Mouse (Mus musculus) lung, embryonic 14.5 days (tissue): ENCODE results near the gene Cstf1. TPM values are rescaled to one million over a fixed set of nuclear protein-coding genes. Genes with fewer than 3 reads are reported as not detected.

Source experiments
- ATAC-seq: fragments of 200-750 bp; cut with Nextera tagmentation; 2 replicates; pipeline ENCODE4 v1.8.0; 2017; ENCODE audit warnings: mild to moderate bottlenecking, moderate TSS enrichment, moderate library complexity; ENCODE audit not compliant: insufficient read depth
- DNase-seq: peaks from one replicate; pipeline ENCODE4 v3.0.0-alpha.2; 2015
- H3K27ac ChIP-seq: fragments of 300-500 bp; sonication (generic); 2 replicates; pipeline ENCODE4 v1.5.1; 2014; ENCODE audit warnings: low read depth, mild to moderate bottlenecking, moderate library complexity
- H3K27me3 ChIP-seq: fragments of 300-500 bp; sonication (generic); 2 replicates; pipeline ENCODE4 v1.6.1; 2014; ENCODE audit warnings: low read length, control low read depth; ENCODE audit not compliant: insufficient read depth
- H3K36me3 ChIP-seq: fragments of 300-500 bp; sonication (generic); 2 replicates; pipeline ENCODE4 v1.6.1; 2014; ENCODE audit warnings: control low read depth; ENCODE audit not compliant: insufficient read depth
- H3K4me1 ChIP-seq: fragments of 300-500 bp; sonication (generic); 2 replicates; pipeline ENCODE4 v1.6.1; 2014; ENCODE audit warnings: antibody characterized with exemption, control low read depth; ENCODE audit not compliant: insufficient read depth
- H3K4me2 ChIP-seq: fragments of 300-500 bp; sonication (generic); 2 replicates; pipeline ENCODE4 v1.6.1; 2014; ENCODE audit warnings: mild to moderate bottlenecking
- H3K4me3 ChIP-seq: fragments of 300-500 bp; sonication (generic); 2 replicates; pipeline ENCODE4 v1.5.1; 2014; ENCODE audit warnings: low read depth, low read length
- H3K9ac ChIP-seq: fragments of 300-500 bp; sonication (generic); 2 replicates; pipeline ENCODE4 v1.6.1; 2014
- H3K9me3 ChIP-seq: fragments of 300-500 bp; sonication (generic); 2 replicates; pipeline ENCODE4 v1.6.1; 2016; ENCODE audit warnings: low read depth, low read length, control low read depth
- CTCF ChIP-seq: IDR thresholded peaks from 2 replicates; pipeline ENCODE4 v1.5.1; 2016; ENCODE audit warnings: antibody characterized with exemption, low read depth
- WGBS: fragments of 180-500 bp; shearing (Covaris S2); extraction: QIAGEN DNeasy Blood & Tissue Kit; methylation state at CpG from one replicate; pipeline ENCODE4 v1.1.7; 2014; 5-methylcytosine and 5-hydroxymethylcytosine counted together
- polyA plus RNA-seq: library from polyadenylated mRNA; unstranded; fragments of >200 nt; fragmentation: Nextera tagmentation; extraction: Ambion mirVana; gene quantifications from 2 replicates; pipeline ENCODE4 v1.2.1, GENCODE M21; 2014

The Cstf1 gene
- polyA plus RNA-seq, 1 experiment from 2014 or later, result 53.9 TPM

- Histone ChIP-seq H3K36me3 (no peaks in the 10 kb centered on the region), H3K9ac (no peak overlapping the region), H3K9me3 (no peaks in the 10 kb centered on the region), H3K4me3 (no peak overlapping the region), H3K27me3 (no peaks in the 10 kb centered on the region), H3K4me1 (peaks cover 18% of the 10 kb centered on the region), H3K4me2 (0 out of 2 replicates have a peak overlapping the region, but pooled peaks have one; percentile 3), H3K27ac (peak overlapping the region; percentile 85)
- ATAC-seq, result peak; percentile 41
- DNase-seq, result peak; percentile 77
- 8% methylated on average over 4 of the region's 4 CpGs for WGBS
- TF ChIP-seq CTCF, result no peak
Measured at GRCm38 (mm10) chr2:172413273-172413672, 42.8 kb downstream of the Cstf1 start.

GRCm38 (mm10) chr2:172413894-172414293 lies 43.4 kb downstream of the Cstf1 start:
- ATAC-seq (no peak), DNase-seq (no peak)
- no peak for TF ChIP-seq CTCF
- WGBS, result 34% methylated on average over 5 of the region's 5 CpGs
- H3K4me1 ChIP-seq, result peaks cover 18% of the 10 kb centered on the region
- no peak overlapping the region for H3K9ac ChIP-seq
- H3K27ac ChIP-seq, result peak overlapping the region; percentile 85; the same call in 1 of the 2 replicates
- H3K36me3 ChIP-seq, result no peaks in the 10 kb centered on the region
- no peak overlapping the region for H3K4me3 ChIP-seq
- no peaks in the 10 kb centered on the region for H3K27me3 ChIP-seq
- H3K4me2 ChIP-seq, result no peak overlapping the region
- H3K9me3 ChIP-seq, result no peaks in the 10 kb centered on the region

- no peak for TF ChIP-seq CTCF
Measured at GRCm38 (mm10) chr2:172416218-172416617, 45.7 kb downstream of the Cstf1 start.

GRCm38 (mm10) chr2:172416876-172417275 lies 46.4 kb downstream of the Cstf1 start:
- 81% methylated on average over 5 of the region's 5 CpGs for WGBS

More at GRCm38 (mm10) chr2:172416218-172416617, 45.7 kb downstream of the Cstf1 start:
- DNase-seq, result no peak
- Histone ChIP-seq H3K36me3 (no peaks in the 10 kb centered on the region), H3K27me3 (no peaks in the 10 kb centered on the region), H3K9ac (no peak overlapping the region), H3K9me3 (no peaks in the 10 kb centered on the region), H3K4me2 (no peak overlapping the region), H3K27ac (no peak overlapping the region), H3K4me1 (peaks cover 16% of the 10 kb centered on the region), H3K4me3 (no peak overlapping the region)
- WGBS, result 53% methylated on average over 12 of the region's 12 CpGs
- no peak for ATAC-seq

GRCm38 (mm10) chr2:172418208-172418607 lies 47.7 kb downstream of the Cstf1 start:
- 76% methylated on average over 5 of the region's 5 CpGs for WGBS
- Histone ChIP-seq H3K9ac (no peak overlapping the region), H3K36me3 (no peaks in the 10 kb centered on the region), H3K4me1 (peaks cover 9% of the 10 kb centered on the region), H3K4me2 (no peak overlapping the region), H3K4me3 (no peak overlapping the region), H3K27ac (no peak overlapping the region), H3K27me3 (no peaks in the 10 kb centered on the region), H3K9me3 (no peaks in the 10 kb centered on the region)
- no peak for DNase-seq
- no peak for ATAC-seq
- TF ChIP-seq CTCF, result no peak

More at GRCm38 (mm10) chr2:172416876-172417275, 46.4 kb downstream of the Cstf1 start:
- no peak overlapping the region for H3K4me3 ChIP-seq
- DNase-seq (no peak), ATAC-seq (no peak)
- no peaks in the 10 kb centered on the region for H3K27me3 ChIP-seq
- peaks cover 13% of the 10 kb centered on the region for H3K4me1 ChIP-seq
- TF ChIP-seq CTCF, result no peak
- H3K9ac ChIP-seq, result no peak overlapping the region
- H3K36me3 ChIP-seq, result no peaks in the 10 kb centered on the region
- no peak overlapping the region for H3K4me2 ChIP-seq
- no peak overlapping the region for H3K27ac ChIP-seq
- H3K9me3 ChIP-seq, result no peaks in the 10 kb centered on the region

DNA sequence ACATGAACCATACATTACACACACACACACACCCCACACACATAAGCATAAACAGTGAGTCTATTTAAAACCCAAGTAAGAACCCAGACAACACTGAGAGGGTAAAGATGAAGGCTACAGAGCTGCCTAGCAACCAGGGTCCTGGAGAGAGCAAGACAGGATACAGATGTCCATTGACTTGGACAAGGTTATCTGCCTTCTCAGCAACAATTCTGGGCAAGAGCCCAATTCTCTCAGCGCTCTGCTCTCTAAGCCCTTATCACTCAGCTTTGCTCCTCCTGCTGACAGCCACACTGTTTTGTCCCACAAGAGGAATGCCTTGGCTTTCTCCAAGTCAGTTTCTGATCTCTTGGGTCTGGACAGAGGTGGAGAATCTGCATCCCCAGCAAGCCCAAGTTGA lies 60.1 kb downstream of the Cstf1 start:
- H3K4me3 ChIP-seq, result no peak overlapping the region
- DNase-seq (peak; percentile 93), ATAC-seq (peak; percentile 94)
- WGBS, result 16% methylated on average over 1 of the region's 1 CpGs
- H3K27me3 ChIP-seq, result no peaks in the 10 kb centered on the region
- no peaks in the 10 kb centered on the region for H3K36me3 ChIP-seq
- H3K4me2 ChIP-seq, result no peak overlapping the region
- H3K27ac ChIP-seq, result peak overlapping the region; percentile 2; the same call in 1 of the 2 replicates
- no peak for TF ChIP-seq CTCF
- no peaks in the 10 kb centered on the region for H3K9me3 ChIP-seq
- no peak overlapping the region for H3K9ac ChIP-seq
- no peaks in the 10 kb centered on the region for H3K4me1 ChIP-seq

Other genes with a start within 250 kb of the Cstf1 start
- gene Mc3r, start 122.2 kb upstream of the Cstf1 start, polyA plus RNA-seq, result not detected in 2 replicates
- 29.9 and 31.0 TPM in 2 replicates for gene Fam210b, start 25.1 kb upstream of the Cstf1 start, polyA plus RNA-seq
- 161 and 165 TPM in 2 replicates for gene Aurka, start 146 bp upstream of the Cstf1 start, polyA plus RNA-seq
- gene Cass4, start 23.1 kb downstream of the Cstf1 start, polyA plus RNA-seq, result 2.6 and 2.7 TPM in 2 replicates
- 69.7 and 73.6 TPM in 2 replicates for gene Rtf2, start 69.9 kb downstream of the Cstf1 start, polyA plus RNA-seq
- gene Gcnt7, start 87.9 kb downstream of the Cstf1 start, polyA plus RNA-seq, result 1.2 and 1.5 TPM in 2 replicates
- 0.28 TPM in 1 of 2 replicates, not detected in the other for gene Fam209, start 101.8 kb downstream of the Cstf1 start, polyA plus RNA-seq
- gene Tfap2c, start 178.9 kb downstream of the Cstf1 start, polyA plus RNA-seq, result 0.14 and 0.15 TPM in 2 replicates